ENCODE assay signal across 20 mouse cellular contexts in the genomic region with DNA sequence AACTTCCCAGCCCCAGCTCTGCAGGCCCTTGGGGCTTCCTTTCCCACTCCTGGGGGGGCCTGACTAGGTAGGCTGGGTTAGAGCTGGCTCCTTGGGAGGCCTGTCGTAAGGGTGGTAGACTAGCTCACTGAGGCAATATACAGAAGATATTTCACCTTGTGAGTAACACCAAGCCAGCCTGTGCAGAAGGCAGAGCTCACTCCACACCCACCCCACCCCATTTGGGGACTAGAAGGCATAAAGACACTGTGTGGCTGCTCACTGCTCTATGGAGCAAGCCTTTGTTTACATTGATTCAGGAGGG.
DNase-seq lines count a peak whose midpoint lies in the region; ATAC-seq and TF ChIP-seq lines count a peak whose summit lies in the region.
"Had no signal": no experiment of that assay in that cellular context is flagged by ENCODE, and none has a peak within 500 bp of the region (broad histone marks: within the 10 kb centered on the region; RNA-seq: fewer than 3 reads in every experiment).

No protein-coding gene starts in this region.

- no peaks in the 10 kb centered on the region for H3K36me3 ChIP-seq in forebrain, embryonic 10.5 days (replicated peaks)
- no peaks in the 10 kb centered on the region for H3K36me3 ChIP-seq in forebrain, embryonic 15.5 days
- H3K36me3 ChIP-seq in kidney, postnatal 0 days (ENCODE audit: insufficient read depth, low read length), result no peaks in the 10 kb centered on the region
- no peaks in the 10 kb centered on the region for H3K36me3 ChIP-seq in intestine, embryonic 16.5 days (ENCODE audit: control insufficient read depth, insufficient read depth, low read length)
- H3K36me3 ChIP-seq: midbrain, embryonic 13.5 days; neural tube, embryonic 13.5 days had no signal

- no peak for TF ChIP-seq CTCF in kidney, postnatal 0 days (IDR thresholded peaks at IDR 0.05; ENCODE audit: low read depth)

- WGBS in forebrain, embryonic 10.5 days, result 7% methylated on average over 1 of the region's 1 CpGs
- 11% methylated on average over 1 of the region's 1 CpGs for WGBS in forebrain, embryonic 15.5 days
- 13% methylated on average over 1 of the region's 1 CpGs for WGBS in kidney, postnatal 0 days
- WGBS in intestine, embryonic 16.5 days, result 20% methylated on average over 1 of the region's 1 CpGs

- no peak for ATAC-seq in forebrain, embryonic 15.5 days (replicated peaks)
- ATAC-seq in kidney, postnatal 0 days (replicated peaks; ENCODE audit: low FRiP score, low read depth), result 0 out of 2 replicates have a peak, but pooled peaks have one; percentile 77
- peak; percentile 46; the same call in 1 of the 2 replicates for ATAC-seq in intestine, embryonic 16.5 days
- ATAC-seq: CD4-positive, CD25-positive, alpha-beta regulatory T cell, adult 4 months; forebrain, embryonic 14.5 days; lung, postnatal 0 days; midbrain, embryonic 13.5 days had no signal

- no peaks in the 10 kb centered on the region for H3K9me3 ChIP-seq in forebrain, embryonic 10.5 days
- no peaks in the 10 kb centered on the region for H3K9me3 ChIP-seq in forebrain, embryonic 15.5 days
- no peaks in the 10 kb centered on the region for H3K9me3 ChIP-seq in kidney, postnatal 0 days (replicated peaks; ENCODE audit: low read length)
- H3K9me3 ChIP-seq in intestine, embryonic 16.5 days (ENCODE audit: control insufficient read depth, low read length), result no peaks in the 10 kb centered on the region
- H3K9me3 ChIP-seq: midbrain, embryonic 13.5 days; neural tube, embryonic 13.5 days had no signal

- peaks cover 52% of the 10 kb centered on the region for H3K27me3 ChIP-seq in forebrain, embryonic 10.5 days (ENCODE audit: poor library complexity, severe bottlenecking)
- H3K27me3 ChIP-seq in forebrain, embryonic 15.5 days, result no peaks in the 10 kb centered on the region
- no peaks in the 10 kb centered on the region for H3K27me3 ChIP-seq in kidney, postnatal 0 days (ENCODE audit: insufficient read depth, low read length)
- no peaks in the 10 kb centered on the region for H3K27me3 ChIP-seq in intestine, embryonic 16.5 days (replicated peaks; ENCODE audit: control insufficient read depth, insufficient read depth, low read length)
- H3K27me3 ChIP-seq: midbrain, embryonic 13.5 days; neural tube, embryonic 13.5 days had no signal

- H3K4me3 ChIP-seq in forebrain, embryonic 10.5 days, result no peak overlapping the region
- H3K4me3 ChIP-seq in forebrain, embryonic 15.5 days, result no peak overlapping the region
- H3K4me3 ChIP-seq in kidney, postnatal 0 days (replicated peaks; ENCODE audit: low read depth, low read length), result no peak overlapping the region
- H3K4me3 ChIP-seq in intestine, embryonic 16.5 days (ENCODE audit: low read length), result no peak overlapping the region
- H3K4me3 ChIP-seq: erythroblast, embryonic 14.5 days; midbrain, embryonic 13.5 days; neural tube, embryonic 13.5 days had no signal

- DNase-seq in forebrain, embryonic 10.5 days (ENCODE audit: extremely low spot score, low spot score), result no peak
- no peak for DNase-seq in kidney, postnatal 0 days (ENCODE audit: low spot score)
- DNase-seq in kidney, postnatal 10 days, result no peak
- DNase-seq in frontal cortex, adult 2 months (ENCODE audit: extremely low spot score in 1 of 2, low spot score in 1 of 2), result no peak
- no peak for DNase-seq in cerebellum, postnatal 14 days
- DNase-seq: adrenal gland, postnatal 36 days; cerebellum, adult 18-20 months; gastrocnemius, postnatal 36 days; layer of hippocampus, adult 9-11 months; liver; right cerebral cortex, adult 18-20 months; thymus, postnatal 14 days had no signal

- H3K4me2 ChIP-seq in forebrain, embryonic 15.5 days (replicated peaks), result no peak overlapping the region
- H3K4me2 ChIP-seq in kidney, postnatal 0 days (ENCODE audit: low read length), result no peak overlapping the region
- no peak overlapping the region for H3K4me2 ChIP-seq in intestine, embryonic 16.5 days (ENCODE audit: low read depth, low read length)
- H3K4me2 ChIP-seq: midbrain, embryonic 13.5 days; neural tube, embryonic 13.5 days had no signal

- peak overlapping the region; percentile 71 for H3K27ac ChIP-seq in forebrain, embryonic 10.5 days
- H3K27ac ChIP-seq in forebrain, embryonic 15.5 days (replicated peaks), result no peak overlapping the region
- H3K27ac ChIP-seq in kidney, postnatal 0 days, result peak overlapping the region; percentile 54; the same call in 1 of the 2 replicates
- H3K27ac ChIP-seq in intestine, embryonic 16.5 days (ENCODE audit: low read length), result no peak overlapping the region
- H3K27ac ChIP-seq: midbrain, embryonic 13.5 days; neural tube, embryonic 13.5 days had no signal

- H3K9ac ChIP-seq in forebrain, embryonic 15.5 days (replicated peaks), result no peak overlapping the region
- no peak overlapping the region for H3K9ac ChIP-seq in kidney, postnatal 0 days (ENCODE audit: low read depth, low read length)
- H3K9ac ChIP-seq in intestine, embryonic 16.5 days (ENCODE audit: low read depth, low read length), result no peak overlapping the region
- H3K9ac ChIP-seq: midbrain, embryonic 13.5 days; neural tube, embryonic 13.5 days had no signal

- H3K4me1 ChIP-seq in forebrain, embryonic 10.5 days, result peaks cover 31% of the 10 kb centered on the region
- no peaks in the 10 kb centered on the region for H3K4me1 ChIP-seq in forebrain, embryonic 15.5 days
- H3K4me1 ChIP-seq in kidney, postnatal 0 days (replicated peaks; ENCODE audit: insufficient read depth, low read length), result no peaks in the 10 kb centered on the region; the same call in 1 of the 2 replicates
- H3K4me1 ChIP-seq in intestine, embryonic 16.5 days (ENCODE audit: control insufficient read depth, insufficient read depth, low read length), result peaks cover 4% of the 10 kb centered on the region; the same call in 1 of the 2 replicates

Comparison
In these comparisons a context has a peak if more than half of its experiments do, and no peak if none do; other contexts are left out.
1. H3K27ac ChIP-seq: peak in forebrain, embryonic 10.5 days (single experiment) and kidney, postnatal 0 days (single experiment); none in forebrain, embryonic 15.5 days (single experiment) and intestine, embryonic 16.5 days (single experiment).